Mouse (Mus musculus): Measurements from ENCODE around the gene Cdc27. TPM values are rescaled to one million over a fixed set of nuclear protein-coding genes. Genes with fewer than 3 reads are reported as not detected.
A peak's percentile ranks its signal among the peaks of the same experiment; 100 is the strongest.

The Cdc27 gene
- 17.5 and 18.1 TPM in 2 replicates for polyA plus RNA-seq (2015; fragmentation: Nextera tagmentation; extraction: Ambion mirVana)

DNA sequence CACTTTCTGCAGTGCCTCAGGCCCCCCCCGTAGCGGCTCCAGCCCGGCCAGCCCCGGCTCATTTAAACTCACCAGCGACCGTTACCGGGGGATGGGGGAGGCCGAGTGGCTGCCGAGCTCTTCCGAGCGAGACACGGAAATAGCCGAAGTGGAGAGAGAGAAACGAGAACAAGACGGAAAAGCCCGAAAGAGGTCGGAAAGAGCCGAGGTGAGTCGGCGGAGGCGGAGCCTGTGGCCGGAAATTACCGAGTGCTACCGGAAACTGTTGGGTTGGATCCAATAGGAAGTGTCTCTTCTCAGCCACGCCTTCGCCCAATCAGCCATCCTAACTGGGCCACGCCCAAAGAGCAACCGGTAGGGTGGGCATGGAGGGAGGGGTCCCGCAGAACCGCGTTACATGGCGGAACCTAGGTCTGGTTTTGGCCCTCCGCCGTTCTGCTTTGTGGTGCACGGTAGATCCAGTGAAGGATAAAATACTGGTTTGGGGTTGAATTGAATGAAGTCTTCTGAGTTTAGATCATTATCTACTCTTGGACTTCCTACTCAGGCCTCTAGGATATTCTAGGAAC is at the start of gene Cdc27, which contains the start of gene Myl4:
Gene Cdc27 (minus strand): TSS at position 215 of the 569 bp plus-strand sequence.
Gene Myl4 (plus strand): TSS at position 258 of the 569 bp plus-strand sequence.
- peak within 1 kb of the TSS; percentile 100 for H3K9ac ChIP-seq (ENCODE audit: low read depth, low read length)
- peak; percentile 92 for ATAC-seq (ENCODE audit: low read depth)
- H3K4me1 ChIP-seq (ENCODE audit: control insufficient read depth, low read depth, low read length): peaks cover 26% of the 10 kb centered on the region
- WGBS (ENCODE audit: insufficient replicate concordance): under 1% methylated on average over 35 of the region's 35 CpGs
- peak within 1 kb of the TSS; percentile 91 for H3K27ac ChIP-seq (ENCODE audit: low read length)
- no peaks in the 10 kb centered on the region for H3K9me3 ChIP-seq (replicated peaks; ENCODE audit: control insufficient read depth, low read length)
- H3K4me3 ChIP-seq (ENCODE audit: low read depth, low read length): peak within 1 kb of the TSS; percentile 96
- H3K36me3 ChIP-seq (ENCODE audit: control insufficient read depth, insufficient read depth): no peaks in the 10 kb centered on the region
- H3K4me2 ChIP-seq (ENCODE audit: low read depth, low read length): peak within 1 kb of the TSS; percentile 93
- no peaks in the 10 kb centered on the region for H3K27me3 ChIP-seq (ENCODE audit: control insufficient read depth, insufficient read depth, low read depth, low read length)

DNA sequence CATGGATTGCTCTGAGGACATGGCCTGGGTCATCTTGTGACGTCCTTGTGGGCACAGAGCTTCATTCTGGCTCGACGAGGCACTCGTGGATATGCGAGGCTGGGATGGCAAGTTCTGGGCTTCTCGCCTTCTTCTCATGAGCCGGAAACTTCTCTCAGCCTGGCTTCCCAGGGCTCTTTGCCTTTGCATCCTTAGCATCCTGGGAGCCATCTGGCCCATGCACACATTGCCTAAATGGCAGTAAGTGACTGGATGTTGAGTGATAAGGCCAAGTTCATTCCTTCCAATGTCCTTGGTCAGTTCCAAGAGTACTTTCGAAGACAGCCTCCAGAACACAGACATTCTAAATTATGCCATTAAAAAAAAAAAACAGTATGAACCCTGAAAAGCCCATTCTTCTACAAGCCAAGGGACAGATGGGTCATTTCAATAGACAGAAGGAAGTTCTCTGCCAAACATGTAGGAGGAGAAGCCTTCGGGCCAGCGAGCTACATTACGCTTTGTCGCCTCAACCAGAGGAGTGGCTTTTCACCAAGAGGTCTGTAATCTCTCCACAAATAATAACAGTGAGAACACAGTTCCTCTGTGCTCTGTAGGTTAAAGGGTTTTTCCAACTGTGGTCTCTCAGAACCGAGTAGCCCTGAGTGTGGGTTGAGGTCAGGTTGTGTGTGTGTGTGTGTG is 49.0 kb upstream of the Cdc27 start:
- ATAC-seq (ENCODE audit: low read depth): no peak
- Histone ChIP-seq H3K36me3 (ENCODE audit: control insufficient read depth, insufficient read depth) (no peaks in the 10 kb centered on the region), H3K9me3 (replicated peaks; ENCODE audit: control insufficient read depth, low read length) (no peaks in the 10 kb centered on the region), H3K4me2 (ENCODE audit: low read depth, low read length) (no peak overlapping the region), H3K27ac (ENCODE audit: low read length) (no peak overlapping the region), H3K4me3 (ENCODE audit: low read depth, low read length) (no peak overlapping the region), H3K27me3 (ENCODE audit: control insufficient read depth, insufficient read depth, low read depth, low read length) (no peaks in the 10 kb centered on the region), H3K4me1 (ENCODE audit: control insufficient read depth, low read depth, low read length) (no peaks in the 10 kb centered on the region), H3K9ac (ENCODE audit: low read depth, low read length) (no peak overlapping the region)
- 58% methylated on average over 13 of the region's 13 CpGs for WGBS (ENCODE audit: insufficient replicate concordance)

DNA sequence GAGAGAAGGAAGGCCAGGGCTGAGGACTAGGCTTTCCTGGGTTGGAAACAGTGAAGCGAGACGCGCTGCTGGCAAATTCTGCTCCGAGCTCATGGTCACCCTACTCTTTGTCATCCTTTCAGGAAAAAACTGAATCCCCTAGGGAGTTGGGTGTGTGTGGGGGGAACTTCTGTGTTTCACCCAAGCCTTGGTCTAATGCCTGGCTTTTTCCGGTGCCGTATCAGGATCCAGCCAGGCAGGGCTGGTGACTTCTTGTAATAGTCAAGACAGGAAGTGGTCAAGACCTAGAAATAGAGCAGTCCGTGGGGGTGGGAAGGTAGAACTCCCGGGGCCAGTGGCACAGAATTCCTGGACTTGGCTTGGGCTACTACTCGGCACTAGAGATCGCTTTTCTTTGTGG is 45.9 kb upstream of the Cdc27 start:
- H3K27me3 ChIP-seq (ENCODE audit: control insufficient read depth, insufficient read depth, low read depth, low read length): no peaks in the 10 kb centered on the region
- H3K9me3 ChIP-seq (replicated peaks; ENCODE audit: control insufficient read depth, low read length): no peaks in the 10 kb centered on the region
- H3K27ac ChIP-seq (ENCODE audit: low read length): no peak overlapping the region
- H3K9ac ChIP-seq (ENCODE audit: low read depth, low read length): no peak overlapping the region
- no peaks in the 10 kb centered on the region for H3K36me3 ChIP-seq (ENCODE audit: control insufficient read depth, insufficient read depth)
- no peaks in the 10 kb centered on the region for H3K4me1 ChIP-seq (ENCODE audit: control insufficient read depth, low read depth, low read length)
- no peak overlapping the region for H3K4me3 ChIP-seq (ENCODE audit: low read depth, low read length)
- H3K4me2 ChIP-seq (ENCODE audit: low read depth, low read length): no peak overlapping the region
- ATAC-seq (ENCODE audit: low read depth): 0 out of 2 replicates have a peak, but pooled peaks have one; percentile 13
- 18% methylated on average over 10 of the region's 10 CpGs for WGBS (ENCODE audit: insufficient replicate concordance)

DNA sequence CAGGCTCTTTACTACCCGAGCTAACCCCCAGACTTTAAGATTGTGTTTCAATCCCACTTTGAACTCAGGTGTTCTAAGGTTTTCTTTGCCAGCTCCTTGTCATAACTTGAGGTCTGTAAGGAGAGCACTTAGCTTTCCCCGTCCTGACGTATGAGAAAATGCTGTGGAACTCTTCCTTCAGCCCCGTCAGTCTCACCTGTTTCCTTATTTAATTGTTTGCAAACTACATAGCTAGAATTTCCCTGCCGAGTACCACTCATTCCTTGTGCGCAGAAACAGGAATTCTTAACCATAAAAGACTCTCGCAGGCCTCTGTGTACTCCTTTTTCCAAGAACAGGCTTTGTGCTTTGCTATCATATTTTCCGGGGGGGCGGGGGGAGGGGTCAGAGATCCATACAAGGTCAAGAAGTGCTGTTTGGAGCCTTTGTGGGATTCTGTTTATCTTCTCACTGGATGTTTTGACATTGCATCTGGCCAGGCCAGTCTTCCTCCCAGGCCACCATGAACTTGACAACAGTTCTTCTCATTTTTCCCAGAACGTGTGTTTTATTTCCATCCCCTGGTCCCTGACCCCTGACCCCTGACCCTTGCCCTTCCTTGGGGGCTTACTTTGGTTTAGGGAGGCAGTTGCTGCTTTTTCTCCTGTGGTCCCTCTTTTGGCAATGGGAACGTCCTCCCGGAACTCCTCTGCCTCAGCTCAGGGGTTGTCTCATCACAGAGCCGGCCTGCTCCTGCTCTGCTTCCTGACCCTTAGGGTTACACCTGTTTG is 41.8 kb upstream of the Cdc27 start:
- Histone ChIP-seq H3K4me2 (ENCODE audit: low read depth, low read length) (no peak overlapping the region), H3K9me3 (replicated peaks; ENCODE audit: control insufficient read depth, low read length) (no peaks in the 10 kb centered on the region), H3K9ac (ENCODE audit: low read depth, low read length) (no peak overlapping the region), H3K36me3 (ENCODE audit: control insufficient read depth, insufficient read depth) (no peaks in the 10 kb centered on the region), H3K27ac (ENCODE audit: low read length) (no peak overlapping the region), H3K4me3 (ENCODE audit: low read depth, low read length) (no peak overlapping the region), H3K4me1 (ENCODE audit: control insufficient read depth, low read depth, low read length) (no peaks in the 10 kb centered on the region), H3K27me3 (ENCODE audit: control insufficient read depth, insufficient read depth, low read depth, low read length) (no peaks in the 10 kb centered on the region)
- no peak for ATAC-seq (ENCODE audit: low read depth)
- WGBS (ENCODE audit: insufficient replicate concordance): 56% methylated on average over 13 of the region's 13 CpGs

DNA sequence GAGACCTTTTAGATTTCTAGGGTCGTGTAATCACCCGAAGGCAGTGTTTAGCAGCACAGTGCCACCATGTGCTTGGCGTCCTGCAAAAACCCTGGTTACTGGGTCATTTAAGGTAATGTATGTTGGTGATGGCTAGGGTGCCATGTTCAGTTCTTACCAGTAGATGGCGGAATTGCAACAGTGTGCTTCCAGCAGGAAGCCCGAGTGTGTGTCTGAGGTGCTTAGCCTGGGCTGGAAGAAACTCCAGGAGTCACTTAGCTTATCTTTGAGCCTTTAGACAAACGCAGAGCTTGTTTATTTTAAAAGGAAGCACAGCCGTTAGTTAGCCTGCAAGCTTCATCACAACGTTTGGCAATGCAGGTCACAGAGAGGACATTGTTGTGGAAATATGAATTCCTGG is 39.7 kb upstream of the Cdc27 start:
- Histone ChIP-seq H3K27ac (ENCODE audit: low read length) (no peak overlapping the region), H3K4me3 (ENCODE audit: low read depth, low read length) (no peak overlapping the region), H3K9me3 (replicated peaks; ENCODE audit: control insufficient read depth, low read length) (no peaks in the 10 kb centered on the region), H3K27me3 (ENCODE audit: control insufficient read depth, insufficient read depth, low read depth, low read length) (no peaks in the 10 kb centered on the region), H3K36me3 (ENCODE audit: control insufficient read depth, insufficient read depth) (no peaks in the 10 kb centered on the region), H3K9ac (ENCODE audit: low read depth, low read length) (no peak overlapping the region), H3K4me2 (ENCODE audit: low read depth, low read length) (no peak overlapping the region), H3K4me1 (ENCODE audit: control insufficient read depth, low read depth, low read length) (no peaks in the 10 kb centered on the region)
- ATAC-seq (ENCODE audit: low read depth): peak; percentile 71
- 1% methylated on average over 8 of the region's 8 CpGs for WGBS (ENCODE audit: insufficient replicate concordance)

DNA sequence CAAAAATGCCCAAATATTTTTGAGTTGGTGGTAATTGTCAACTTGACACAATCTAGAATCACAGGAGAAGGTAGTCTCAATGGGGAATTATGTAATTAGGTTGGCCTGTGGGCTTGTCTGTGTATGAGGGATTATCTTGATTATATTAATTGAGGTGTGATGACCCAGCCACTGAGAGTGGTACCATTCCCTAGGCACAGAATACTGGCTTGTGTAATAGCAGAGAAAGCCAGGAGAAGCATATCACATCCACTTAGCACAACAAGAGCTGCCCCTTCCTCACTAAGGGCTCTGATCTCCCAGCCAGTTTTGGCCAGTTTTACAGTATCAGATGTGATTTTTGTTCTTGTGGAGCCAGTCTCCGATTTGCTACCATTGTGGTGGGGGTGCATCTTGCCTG is 39.1 kb upstream of the Cdc27 start:
- no peak for ATAC-seq (ENCODE audit: low read depth)

DNA sequence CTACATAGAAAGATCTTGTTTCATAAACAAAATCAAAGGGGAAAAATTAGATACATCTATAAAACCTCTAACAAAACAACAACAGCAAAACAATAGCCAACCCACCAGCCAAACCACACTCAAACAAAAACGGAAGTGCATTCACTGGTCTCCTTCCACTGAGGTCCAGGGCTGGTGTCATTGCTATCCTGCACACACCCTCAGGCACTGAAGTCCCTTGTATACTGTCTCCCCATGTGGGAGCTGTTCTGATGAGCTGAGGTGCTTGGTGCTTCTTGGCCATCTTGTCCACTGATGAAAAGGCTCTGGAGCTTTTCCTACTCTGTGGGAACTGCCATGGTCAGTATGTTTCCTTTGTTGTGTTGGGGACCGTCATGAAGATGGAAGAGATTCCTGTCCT is 38.1 kb upstream of the Cdc27 start:
- no peak overlapping the region for H3K4me2 ChIP-seq (ENCODE audit: low read depth, low read length)
- 63% methylated on average over 2 of the region's 2 CpGs for WGBS (ENCODE audit: insufficient replicate concordance)
- H3K27me3 ChIP-seq (ENCODE audit: control insufficient read depth, insufficient read depth, low read depth, low read length): no peaks in the 10 kb centered on the region

More for the DNA sequence above, 39.1 kb upstream of the Cdc27 start:
- Histone ChIP-seq H3K9me3 (replicated peaks; ENCODE audit: control insufficient read depth, low read length) (no peaks in the 10 kb centered on the region), H3K4me2 (ENCODE audit: low read depth, low read length) (no peak overlapping the region), H3K27me3 (ENCODE audit: control insufficient read depth, insufficient read depth, low read depth, low read length) (no peaks in the 10 kb centered on the region), H3K27ac (ENCODE audit: low read length) (no peak overlapping the region), H3K4me1 (ENCODE audit: control insufficient read depth, low read depth, low read length) (no peaks in the 10 kb centered on the region), H3K36me3 (ENCODE audit: control insufficient read depth, insufficient read depth) (no peaks in the 10 kb centered on the region), H3K9ac (ENCODE audit: low read depth, low read length) (no peak overlapping the region), H3K4me3 (ENCODE audit: low read depth, low read length) (no peak overlapping the region)
- WGBS (ENCODE audit: insufficient replicate concordance): 50% methylated on average over 1 of the region's 1 CpGs

DNA sequence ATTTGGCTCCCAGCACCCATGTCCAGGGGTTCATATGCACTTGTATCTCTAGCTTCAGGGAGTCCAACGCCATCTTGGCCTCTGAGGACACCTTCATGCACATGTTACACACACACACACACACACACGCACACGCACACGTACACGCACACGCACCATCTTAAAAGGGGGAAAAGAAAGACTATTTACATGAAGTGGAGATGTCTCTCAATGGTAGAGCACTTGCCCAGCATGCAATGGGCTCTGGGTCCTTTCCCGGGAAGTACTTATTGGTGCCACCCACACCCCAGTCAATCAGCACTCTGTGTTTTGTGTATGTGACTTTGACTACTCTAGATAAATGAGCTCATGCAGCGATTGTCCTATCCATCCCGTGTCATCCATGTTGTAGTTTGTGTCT is 37.5 kb upstream of the Cdc27 start:
- H3K27me3 ChIP-seq (ENCODE audit: control insufficient read depth, insufficient read depth, low read depth, low read length): peaks cover under 1% of the 10 kb centered on the region; the same call in 1 of the 2 replicates
- H3K9me3 ChIP-seq (replicated peaks; ENCODE audit: control insufficient read depth, low read length): no peaks in the 10 kb centered on the region
- 80% methylated on average over 9 of the region's 9 CpGs for WGBS (ENCODE audit: insufficient replicate concordance)
- H3K9ac ChIP-seq (ENCODE audit: low read depth, low read length): no peak overlapping the region
- no peak overlapping the region for H3K4me2 ChIP-seq (ENCODE audit: low read depth, low read length)
- H3K27ac ChIP-seq (ENCODE audit: low read length): no peak overlapping the region
- ATAC-seq (ENCODE audit: low read depth): no peak
- H3K4me3 ChIP-seq (ENCODE audit: low read depth, low read length): no peak overlapping the region
- no peaks in the 10 kb centered on the region for H3K4me1 ChIP-seq (ENCODE audit: control insufficient read depth, low read depth, low read length)
- H3K36me3 ChIP-seq (ENCODE audit: control insufficient read depth, insufficient read depth): no peaks in the 10 kb centered on the region

More for the DNA sequence above, 38.1 kb upstream of the Cdc27 start:
- Histone ChIP-seq H3K36me3 (ENCODE audit: control insufficient read depth, insufficient read depth) (no peaks in the 10 kb centered on the region), H3K4me3 (ENCODE audit: low read depth, low read length) (no peak overlapping the region), H3K9me3 (replicated peaks; ENCODE audit: control insufficient read depth, low read length) (no peaks in the 10 kb centered on the region), H3K4me1 (ENCODE audit: control insufficient read depth, low read depth, low read length) (no peaks in the 10 kb centered on the region), H3K9ac (ENCODE audit: low read depth, low read length) (no peak overlapping the region), H3K27ac (ENCODE audit: low read length) (no peak overlapping the region)
- no peak for ATAC-seq (ENCODE audit: low read depth)

DNA sequence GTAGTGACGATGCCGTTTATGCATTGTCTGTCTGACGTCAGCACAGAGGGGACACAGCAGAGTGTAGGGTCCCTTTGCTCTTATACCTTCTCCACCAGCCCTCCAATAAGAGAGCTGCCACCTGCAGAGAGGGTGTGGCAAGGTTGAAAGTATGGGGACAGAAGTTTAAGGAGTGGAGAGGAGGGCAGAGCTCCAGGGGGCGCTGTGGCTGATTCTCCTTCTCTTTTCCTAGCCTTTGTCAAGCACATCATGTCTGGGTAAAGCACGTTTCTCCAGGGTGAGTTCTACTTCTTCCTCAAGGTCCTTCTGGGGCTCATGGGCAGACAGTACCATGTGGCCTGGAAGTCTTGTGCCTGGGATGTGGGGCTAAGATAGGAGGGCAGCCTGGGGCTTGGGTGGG is 35.1 kb upstream of the Cdc27 start:
- Histone ChIP-seq H3K4me1 (ENCODE audit: control insufficient read depth, low read depth, low read length) (no peaks in the 10 kb centered on the region), H3K36me3 (ENCODE audit: control insufficient read depth, insufficient read depth) (no peaks in the 10 kb centered on the region), H3K4me2 (ENCODE audit: low read depth, low read length) (no peak overlapping the region), H3K9ac (ENCODE audit: low read depth, low read length) (no peak overlapping the region), H3K4me3 (ENCODE audit: low read depth, low read length) (no peak overlapping the region), H3K27ac (ENCODE audit: low read length) (no peak overlapping the region), H3K27me3 (ENCODE audit: control insufficient read depth, insufficient read depth, low read depth, low read length) (peaks cover 12% of the 10 kb centered on the region), H3K9me3 (replicated peaks; ENCODE audit: control insufficient read depth, low read length) (no peaks in the 10 kb centered on the region)
- no peak for ATAC-seq (ENCODE audit: low read depth)
- WGBS (ENCODE audit: insufficient replicate concordance): 61% methylated on average over 5 of the region's 5 CpGs

All from liver, embryonic 16.5 days (tissue).